Mouse (Mus musculus): ENCODE results near the gene Ccdc50.

GRCm38 (mm10) chr16:27453823-27454222 is 65.2 kb downstream of the Ccdc50 start:
- TF ChIP-seq CTCF (IDR thresholded peaks at IDR 0.05; ENCODE audit: borderline replicate concordance, insufficient read depth, low read length) = no peak
- no peak for TF ChIP-seq POLR2A (IDR thresholded peaks at IDR 0.05; ENCODE audit: low read depth, low read length)
